Mouse (Mus musculus): ENCODE measurements at regions not wholly inside any gene's neighbourhood (a gene's known extent, or its start where the extent isn't known, plus 50 kb on each side); places are given as distances from the start of the nearest gene placed in this dataset.

DNA sequence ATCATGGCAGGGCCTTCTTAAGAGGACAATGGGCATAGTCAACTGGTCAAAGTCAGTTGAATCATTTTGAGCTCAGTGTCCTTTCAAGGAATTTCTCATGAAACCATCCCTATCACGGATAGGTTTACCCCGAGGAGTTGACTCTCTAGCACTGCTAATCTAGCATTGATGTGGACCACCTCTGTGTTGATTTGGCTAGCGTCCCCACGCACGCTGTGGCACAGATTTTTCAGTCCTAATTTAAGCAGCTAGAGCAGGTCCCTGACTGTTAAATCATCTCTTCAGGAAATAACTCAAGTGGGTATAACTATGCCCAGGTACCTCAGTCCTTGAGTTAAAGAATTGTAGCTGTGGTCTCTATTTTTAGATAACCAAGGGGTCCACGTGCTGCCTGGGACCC lies 80.0 kb upstream of the Galnt5 start:
- intact Hi-C loops (cut with DNase I), result loop anchor here (5.0 kb wide), 1 partner anchor 220 kb away; no protein-coding TSS in a partner anchor
- DNase-seq (ENCODE audit: extremely low spot score in 1 of 2, low spot score in 2 of 2), result no peak
- H3K4me3 ChIP-seq, result no peak overlapping the region
- TF ChIP-seq CTCF (IDR thresholded peaks at IDR 0.05), result no peak
- no peak overlapping the region for H3K27ac ChIP-seq

DNA sequence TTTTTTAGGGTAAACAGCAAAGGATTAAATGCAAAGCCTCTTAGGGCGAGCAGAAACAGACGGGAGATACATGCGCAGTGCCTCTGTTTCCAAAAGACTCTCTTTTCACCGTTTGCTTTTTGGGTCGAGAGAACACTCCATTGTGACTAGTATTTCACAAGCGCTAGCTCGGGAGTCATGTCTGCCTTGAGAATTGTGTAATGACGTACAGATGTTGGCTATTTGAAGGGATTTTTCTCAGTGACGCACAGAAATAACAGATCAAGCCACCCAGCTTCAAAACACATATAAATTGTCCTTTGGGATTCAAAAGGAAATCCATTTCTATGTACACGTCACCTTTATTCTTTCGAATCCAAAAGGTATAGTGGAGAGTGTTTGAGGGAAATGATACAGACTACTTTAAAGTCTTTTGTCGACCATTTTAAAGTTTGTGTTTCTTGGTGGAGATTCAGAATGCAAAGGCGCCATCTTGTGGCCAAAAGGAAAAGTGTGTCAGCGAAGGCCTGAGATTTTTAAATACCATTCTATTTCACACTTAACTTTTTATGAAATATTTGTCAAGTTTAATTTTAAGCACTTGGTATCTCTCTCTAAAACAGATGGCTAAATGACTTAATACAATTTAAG lies 78.5 kb upstream of the Galnt5 start:
- peak; percentile 91 for TF ChIP-seq CTCF (IDR thresholded peaks at IDR 0.05)
- no peak overlapping the region for H3K4me3 ChIP-seq
- DNase-seq (ENCODE audit: extremely low spot score in 1 of 2, low spot score in 2 of 2), result peak; percentile 40 to 43
- H3K27ac ChIP-seq, result no peak overlapping the region
- intact Hi-C loops (cut with DNase I), result loop anchor here (1.0 to 5.0 kb wide), 2 partner anchors 222 to 1805 kb away; no protein-coding TSS in a partner anchor

DNA sequence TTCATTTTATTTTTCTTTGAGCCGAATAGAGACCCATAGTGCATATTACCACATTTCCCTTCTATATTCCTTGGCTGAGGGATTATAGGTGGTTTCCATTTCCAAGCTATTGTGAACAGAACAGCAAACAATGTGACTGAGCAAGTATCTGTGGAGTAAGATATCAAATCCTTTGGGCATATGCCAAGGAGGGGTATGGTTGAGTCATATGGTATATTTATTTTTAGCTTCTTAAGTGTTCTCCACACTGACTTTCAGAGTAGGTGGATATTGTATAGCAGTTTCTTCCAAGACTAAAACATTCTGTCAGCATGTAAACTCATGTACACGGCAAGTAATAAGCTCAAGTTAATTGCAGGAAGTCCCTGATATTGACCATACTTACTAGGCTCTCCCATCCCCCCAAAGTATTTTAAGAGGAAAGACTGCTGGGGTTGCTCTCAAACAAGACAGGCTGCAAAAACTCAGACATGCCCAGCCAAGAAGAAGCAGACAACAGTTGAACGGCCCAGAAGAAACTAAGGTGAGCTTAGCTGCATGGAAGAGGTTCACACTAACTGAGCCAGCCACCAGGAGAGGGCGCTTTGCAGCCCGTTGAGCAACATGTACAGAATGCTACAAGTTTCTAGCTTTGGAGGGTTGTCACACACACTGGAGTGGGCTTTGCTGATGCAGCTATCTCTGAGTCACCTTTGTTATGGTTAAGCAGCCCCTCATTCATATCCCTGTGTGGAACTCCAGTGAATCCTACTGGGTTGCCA lies 63.4 kb upstream of the Galnt5 start:
- no peak for DNase-seq (ENCODE audit: extremely low spot score in 1 of 2, low spot score in 2 of 2)
- peak; percentile 43 for TF ChIP-seq CTCF (IDR thresholded peaks at IDR 0.05)
- H3K4me3 ChIP-seq, result no peak overlapping the region
- no peak overlapping the region for H3K27ac ChIP-seq
- intact Hi-C loops (cut with DNase I), result loop anchor here (5.0 kb wide), 1 partner anchor 48 kb away; no protein-coding TSS in a partner anchor

All from left cerebral cortex, adult 2 months (tissue).